Mouse (Mus musculus): ENCODE data around the gene Rnf121. TPM values are rescaled to one million over a fixed set of nuclear protein-coding genes. Genes with fewer than 3 reads are reported as not detected.
A peak's percentile ranks its signal among the peaks of the same experiment; 100 is the strongest.

Gene Rnf121
- polyA plus RNA-seq, 1 experiment from 2014 or later = 18.2 TPM

- Histone ChIP-seq H3K4me2 (replicated peaks; ENCODE audit: low read depth, low read length) (no peak overlapping the region), H3K36me3 (ENCODE audit: insufficient read depth, low read length) (peaks cover 27% of the 10 kb centered on the region), H3K9me3 (ENCODE audit: low read length) (no peaks in the 10 kb centered on the region), H3K9ac (replicated peaks; ENCODE audit: low read depth) (no peak overlapping the region), H3K27ac (ENCODE audit: low read length) (no peak overlapping the region), H3K27me3 (replicated peaks; ENCODE audit: insufficient read depth, low read length) (no peaks in the 10 kb centered on the region), H3K4me3 (ENCODE audit: low read depth, low read length) (no peak overlapping the region), H3K4me1 (ENCODE audit: insufficient read depth, low read depth, low read length) (no peaks in the 10 kb centered on the region)
- TF ChIP-seq CTCF (IDR thresholded peaks at IDR 0.05) = peak; percentile 82
- no peak for TF ChIP-seq EP300 (IDR thresholded peaks at IDR 0.05)
- WGBS = 71% methylated on average over 7 of the region's 7 CpGs
- DNase-seq (ENCODE audit: low spot score) (peak; percentile 44), ATAC-seq (peak; percentile 40; the same call in 1 of the 2 replicates)
Measured at GRCm38 (mm10) chr7:102078517-102078916, 13.2 kb upstream of the Rnf121 start.

- H3K4me3 ChIP-seq (ENCODE audit: low read depth, low read length) = no peak overlapping the region
- no peaks in the 10 kb centered on the region for H3K9me3 ChIP-seq (ENCODE audit: low read length)
- H3K9ac ChIP-seq (replicated peaks; ENCODE audit: low read depth) = no peak overlapping the region
- peak; percentile 26 for DNase-seq (ENCODE audit: low spot score)
- H3K27me3 ChIP-seq (replicated peaks; ENCODE audit: insufficient read depth, low read length) = no peaks in the 10 kb centered on the region
- H3K27ac ChIP-seq (ENCODE audit: low read length) = no peak overlapping the region
- TF ChIP-seq CTCF (IDR thresholded peaks at IDR 0.05) (peak; percentile 73), EP300 (IDR thresholded peaks at IDR 0.05) (no peak)
- H3K4me1 ChIP-seq (ENCODE audit: insufficient read depth, low read depth, low read length) = no peaks in the 10 kb centered on the region
- no peak for ATAC-seq
- H3K4me2 ChIP-seq (replicated peaks; ENCODE audit: low read depth, low read length) = no peak overlapping the region
- WGBS = 73% methylated on average over 7 of the region's 7 CpGs
- H3K36me3 ChIP-seq (ENCODE audit: insufficient read depth, low read length) = peaks cover 30% of the 10 kb centered on the region
Measured at GRCm38 (mm10) chr7:102076714-102077296, 11.5 kb upstream of the Rnf121 start.

- Histone ChIP-seq H3K36me3 (ENCODE audit: insufficient read depth, low read length) (no peaks in the 10 kb centered on the region), H3K27me3 (replicated peaks; ENCODE audit: insufficient read depth, low read length) (no peaks in the 10 kb centered on the region), H3K4me1 (ENCODE audit: insufficient read depth, low read depth, low read length) (peaks cover 13% of the 10 kb centered on the region; the same call in 1 of the 2 replicates), H3K9ac (replicated peaks; ENCODE audit: low read depth) (0 out of 2 replicates have a peak overlapping the region, but pooled peaks have one; percentile 48), H3K27ac (ENCODE audit: low read length) (no peak overlapping the region), H3K4me3 (ENCODE audit: low read depth, low read length) (peak overlapping the region; percentile 62; the same call in 1 of the 2 replicates), H3K9me3 (ENCODE audit: low read length) (no peaks in the 10 kb centered on the region), H3K4me2 (replicated peaks; ENCODE audit: low read depth, low read length) (peak overlapping the region; percentile 75)
- WGBS = 56% methylated on average over 6 of the region's 6 CpGs
- ATAC-seq (no peak), DNase-seq (ENCODE audit: low spot score) (no peak)
- TF ChIP-seq EP300 (IDR thresholded peaks at IDR 0.05) (no peak), CTCF (IDR thresholded peaks at IDR 0.05) (no peak)
Measured at GRCm38 (mm10) chr7:102066363-102066762, 1.1 kb upstream of the Rnf121 start.

- no peak for DNase-seq (ENCODE audit: low spot score)
Measured at GRCm38 (mm10) chr7:102064655-102065045, 619 bp downstream of the Rnf121 start.

GRCm38 (mm10) chr7:102063891-102064290, 1.4 kb downstream of the Rnf121 start:
- Histone ChIP-seq H3K4me2 (replicated peaks; ENCODE audit: low read depth, low read length) (peak overlapping the region; percentile 75; the same call in 1 of the 2 replicates), H3K36me3 (ENCODE audit: insufficient read depth, low read length) (no peaks in the 10 kb centered on the region; the same call in 1 of the 2 replicates), H3K4me3 (ENCODE audit: low read depth, low read length) (no peak overlapping the region), H3K9me3 (ENCODE audit: low read length) (no peaks in the 10 kb centered on the region), H3K4me1 (ENCODE audit: insufficient read depth, low read depth, low read length) (peaks cover 13% of the 10 kb centered on the region; the same call in 1 of the 2 replicates), H3K9ac (replicated peaks; ENCODE audit: low read depth) (no peak overlapping the region), H3K27me3 (replicated peaks; ENCODE audit: insufficient read depth, low read length) (no peaks in the 10 kb centered on the region), H3K27ac (ENCODE audit: low read length) (no peak overlapping the region)
- 59% methylated on average over 9 of the region's 9 CpGs for WGBS
- ATAC-seq (no peak), DNase-seq (ENCODE audit: low spot score) (no peak)
- TF ChIP-seq EP300 (IDR thresholded peaks at IDR 0.05) = no peak
- no peak for TF ChIP-seq CTCF (IDR thresholded peaks at IDR 0.05)

More at GRCm38 (mm10) chr7:102064655-102065045, 619 bp downstream of the Rnf121 start:
- Histone ChIP-seq H3K36me3 (ENCODE audit: insufficient read depth, low read length) (no peaks in the 10 kb centered on the region), H3K4me2 (replicated peaks; ENCODE audit: low read depth, low read length) (peak overlapping the region; percentile 75), H3K4me1 (ENCODE audit: insufficient read depth, low read depth, low read length) (peaks cover 13% of the 10 kb centered on the region; the same call in 1 of the 2 replicates), H3K27ac (ENCODE audit: low read length) (peak overlapping the region; percentile 79; the same call in 1 of the 2 replicates), H3K27me3 (replicated peaks; ENCODE audit: insufficient read depth, low read length) (no peaks in the 10 kb centered on the region), H3K4me3 (ENCODE audit: low read depth, low read length) (peak overlapping the region; percentile 62), H3K9me3 (ENCODE audit: low read length) (no peaks in the 10 kb centered on the region), H3K9ac (replicated peaks; ENCODE audit: low read depth) (peak overlapping the region; percentile 48)
- peak; percentile 7 for ATAC-seq
- WGBS = under 1% methylated on average over 9 of the region's 9 CpGs
- TF ChIP-seq EP300 (IDR thresholded peaks at IDR 0.05) = no peak

GRCm38 (mm10) chr7:102062203-102062602, 3.1 kb downstream of the Rnf121 start:
- WGBS = 71% methylated on average over 1 of the region's 1 CpGs
- no peak for ATAC-seq
- Histone ChIP-seq H3K36me3 (ENCODE audit: insufficient read depth, low read length) (no peaks in the 10 kb centered on the region; the same call in 1 of the 2 replicates), H3K27ac (ENCODE audit: low read length) (no peak overlapping the region), H3K9me3 (ENCODE audit: low read length) (no peaks in the 10 kb centered on the region), H3K4me1 (ENCODE audit: insufficient read depth, low read depth, low read length) (peaks cover 13% of the 10 kb centered on the region; the same call in 1 of the 2 replicates), H3K4me2 (replicated peaks; ENCODE audit: low read depth, low read length) (no peak overlapping the region), H3K27me3 (replicated peaks; ENCODE audit: insufficient read depth, low read length) (no peaks in the 10 kb centered on the region), H3K9ac (replicated peaks; ENCODE audit: low read depth) (no peak overlapping the region), H3K4me3 (ENCODE audit: low read depth, low read length) (no peak overlapping the region)
- DNase-seq (ENCODE audit: low spot score) = no peak
- TF ChIP-seq EP300 (IDR thresholded peaks at IDR 0.05) (no peak), CTCF (IDR thresholded peaks at IDR 0.05) (no peak)

All from lung, postnatal 0 days (tissue).